Mouse (Mus musculus) forebrain, embryonic 12.5 days (tissue): ENCODE results near the gene Gm21861. TPM values are rescaled to one million over a fixed set of nuclear protein-coding genes. Genes with fewer than 3 reads are reported as not detected.
"Not testable (repeated sequence)": the region's sequence is repeated elsewhere in the genome, so short reads cannot be mapped to it uniquely, and the experiment has no call there.

Source experiments
- ATAC-seq: fragments of 200-750 bp; cut with Nextera tagmentation; 2 replicates; pipeline ENCODE4 v1.8.0; 2017; ENCODE audit warnings: moderate TSS enrichment; ENCODE audit not compliant: low FRiP score
- H3K27ac ChIP-seq: fragments of 300-500 bp; sonication (generic); 2 replicates; pipeline ENCODE4 v1.5.1; 2016; ENCODE audit warnings: mild to moderate bottlenecking
- H3K27me3 ChIP-seq: fragments of 300-500 bp; sonication (generic); 2 replicates; pipeline ENCODE4 v1.6.1; 2016; ENCODE audit warnings: mild to moderate bottlenecking
- H3K36me3 ChIP-seq: fragments of 300-500 bp; sonication (generic); replicated peaks from 2 replicates; pipeline ENCODE4 v1.6.1; 2016; ENCODE audit warnings: mild to moderate bottlenecking
- H3K4me1 ChIP-seq: fragments of 300-500 bp; sonication (generic); 2 replicates; pipeline ENCODE4 v1.6.1; 2016
- H3K4me2 ChIP-seq: fragments of 300-500 bp; sonication (generic); 2 replicates; pipeline ENCODE4 v1.6.1; 2016; ENCODE audit warnings: mild to moderate bottlenecking, moderate library complexity
- H3K4me3 ChIP-seq: fragments of 300-500 bp; sonication (generic); replicated peaks from 2 replicates; pipeline ENCODE4 v1.5.1; 2016; ENCODE audit warnings: mild to moderate bottlenecking
- H3K9ac ChIP-seq: fragments of 300-500 bp; sonication (generic); 2 replicates; pipeline ENCODE4 v1.6.1; 2016; ENCODE audit warnings: mild to moderate bottlenecking
- H3K9me3 ChIP-seq: fragments of 300-500 bp; sonication (generic); 2 replicates; pipeline ENCODE4 v1.6.1; 2016
- WGBS: fragments of 180-500 bp; shearing (Covaris S2); methylation state at CpG from one replicate; pipeline ENCODE4 v1.1.7; 2016; 5-methylcytosine and 5-hydroxymethylcytosine counted together
- polyA plus RNA-seq: library from polyadenylated mRNA; unstranded; fragments of >200 nt; fragmentation: Nextera tagmentation; extraction: Ambion mirVana; gene quantifications from 2 replicates; pipeline ENCODE4 v1.2.1, GENCODE M21; 2016

Gm21861 gene
- polyA plus RNA-seq = not detected in 2 replicates

- H3K27ac ChIP-seq, H3K4me1 ChIP-seq, H3K4me3 ChIP-seq, H3K9me3 ChIP-seq, H3K27me3 ChIP-seq, H3K4me2 ChIP-seq, ATAC-seq, H3K9ac ChIP-seq, H3K36me3 ChIP-seq: not testable (repeated sequence)
- WGBS = no CpG with 5 or more reads among the region's 7 CpGs
Observed at GRCm38 (mm10) chrY:58814497-58814896, at the start of gene Gm21861. Gene Gm21861, minus strand, starts transcription at chrY:58814597.
